Mouse (Mus musculus): ENCODE results near the gene Rps9.
"Not testable (repeated sequence)": the region's sequence is repeated elsewhere in the genome, so short reads cannot be mapped to it uniquely, and the experiment has no call there.

Gene Rps9

GRCm38 (mm10) chr7:3703879-3704441 is at the start of gene Rps9:
Gene Rps9, plus strand, starts transcription at chr7:3703993.
- DNase-seq (ENCODE audit: low spot score): peak; percentile 98

GRCm38 (mm10) chr7:3656966-3657365 is 46.8 kb upstream of the Rps9 start:
- no peak for DNase-seq (ENCODE audit: low spot score)

- no peak for DNase-seq (ENCODE audit: low spot score)
These were observed 45.2 kb upstream of the Rps9 start for GRCm38 (mm10) chr7:3658578-3658977.

GRCm38 (mm10) chr7:3664524-3665214 is 39.1 kb upstream of the Rps9 start:
- DNase-seq (ENCODE audit: low spot score): peak; percentile 55

GRCm38 (mm10) chr7:3665215-3666114 is 38.3 kb upstream of the Rps9 start, which contains the start of gene Leng1:
Gene Leng1, minus strand, starts transcription at chr7:3665840.
- peak; percentile 98 for DNase-seq (ENCODE audit: low spot score)

GRCm38 (mm10) chr7:3666921-3667391 is 36.8 kb upstream of the Rps9 start:
- peak; percentile 32 for DNase-seq (ENCODE audit: low spot score)

GRCm38 (mm10) chr7:3674507-3675227 is 29.1 kb upstream of the Rps9 start:
- DNase-seq (ENCODE audit: low spot score): peak; percentile 88

- DNase-seq (ENCODE audit: low spot score): no peak
These were observed 28.6 kb upstream of the Rps9 start for GRCm38 (mm10) chr7:3675228-3675548.

GRCm38 (mm10) chr7:3676371-3676770 is 27.4 kb upstream of the Rps9 start:
- no peak for DNase-seq (ENCODE audit: low spot score)

- DNase-seq (ENCODE audit: low spot score): no peak
These were observed 26.5 kb upstream of the Rps9 start, which contains the start of gene Tmc4 for GRCm38 (mm10) chr7:3677342-3677741. Gene Tmc4, minus strand, starts transcription at chr7:3677553.

- DNase-seq (ENCODE audit: low spot score): no peak
These were observed 19.8 kb upstream of the Rps9 start for GRCm38 (mm10) chr7:3683908-3684550.

- no peak for DNase-seq (ENCODE audit: low spot score)
These were observed 19.1 kb upstream of the Rps9 start for GRCm38 (mm10) chr7:3684698-3685097.

GRCm38 (mm10) chr7:3685400-3686187 is 18.2 kb upstream of the Rps9 start:
- no peak for DNase-seq (ENCODE audit: low spot score)

GRCm38 (mm10) chr7:3691919-3692318 is 11.9 kb upstream of the Rps9 start:
- DNase-seq (ENCODE audit: low spot score): no peak

GRCm38 (mm10) chr7:3692382-3692986 is 11.3 kb upstream of the Rps9 start, which contains the start of gene Tsen34:
Gene Tsen34, plus strand, starts transcription at chr7:3692863.
- peak; percentile 31 for DNase-seq (ENCODE audit: low spot score)

GRCm38 (mm10) chr7:3692987-3693808 is 10.6 kb upstream of the Rps9 start, which contains the start of gene Mboat7:
Gene Mboat7, minus strand, starts transcription at chr7:3693523.
- peak; percentile 98 for DNase-seq (ENCODE audit: low spot score)

GRCm38 (mm10) chr7:3693809-3694075 is 10.1 kb upstream of the Rps9 start:
- no peak for DNase-seq (ENCODE audit: low spot score)

GRCm38 (mm10) chr7:3694076-3694948 is 9.5 kb upstream of the Rps9 start:
- DNase-seq (ENCODE audit: low spot score): peak; percentile 93

- not testable (repeated sequence) for DNase-seq (ENCODE audit: low spot score)
These were observed 8.9 kb upstream of the Rps9 start for GRCm38 (mm10) chr7:3694949-3695305.
